Mouse (Mus musculus): ENCODE measurements around the gene Meaf6. TPM values are rescaled to one million over a fixed set of nuclear protein-coding genes. Genes with fewer than 3 reads are reported as not detected.

Gene Meaf6
- 10 to 100 TPM in 1 of 2 experiments, 1 to 10 TPM in 1; 8.3 to 13.0 TPM for total RNA-seq (2021)
- long read RNA-seq, experiment 1, full-length matches to known transcripts = 14 of 16 reads
- long read RNA-seq, experiment 1, partial matches to known transcripts = 1 of 16 reads
- long read RNA-seq, experiment 1, other reads (novel, unspliced or antisense) = 1 of 16 reads
- long read RNA-seq, experiment 2, full-length matches to known transcripts = 5 of 7 reads
- long read RNA-seq, experiment 2, partial matches to known transcripts = 0 of 7 reads
- long read RNA-seq, experiment 2, other reads (novel, unspliced or antisense) = 2 of 7 reads

DNA sequence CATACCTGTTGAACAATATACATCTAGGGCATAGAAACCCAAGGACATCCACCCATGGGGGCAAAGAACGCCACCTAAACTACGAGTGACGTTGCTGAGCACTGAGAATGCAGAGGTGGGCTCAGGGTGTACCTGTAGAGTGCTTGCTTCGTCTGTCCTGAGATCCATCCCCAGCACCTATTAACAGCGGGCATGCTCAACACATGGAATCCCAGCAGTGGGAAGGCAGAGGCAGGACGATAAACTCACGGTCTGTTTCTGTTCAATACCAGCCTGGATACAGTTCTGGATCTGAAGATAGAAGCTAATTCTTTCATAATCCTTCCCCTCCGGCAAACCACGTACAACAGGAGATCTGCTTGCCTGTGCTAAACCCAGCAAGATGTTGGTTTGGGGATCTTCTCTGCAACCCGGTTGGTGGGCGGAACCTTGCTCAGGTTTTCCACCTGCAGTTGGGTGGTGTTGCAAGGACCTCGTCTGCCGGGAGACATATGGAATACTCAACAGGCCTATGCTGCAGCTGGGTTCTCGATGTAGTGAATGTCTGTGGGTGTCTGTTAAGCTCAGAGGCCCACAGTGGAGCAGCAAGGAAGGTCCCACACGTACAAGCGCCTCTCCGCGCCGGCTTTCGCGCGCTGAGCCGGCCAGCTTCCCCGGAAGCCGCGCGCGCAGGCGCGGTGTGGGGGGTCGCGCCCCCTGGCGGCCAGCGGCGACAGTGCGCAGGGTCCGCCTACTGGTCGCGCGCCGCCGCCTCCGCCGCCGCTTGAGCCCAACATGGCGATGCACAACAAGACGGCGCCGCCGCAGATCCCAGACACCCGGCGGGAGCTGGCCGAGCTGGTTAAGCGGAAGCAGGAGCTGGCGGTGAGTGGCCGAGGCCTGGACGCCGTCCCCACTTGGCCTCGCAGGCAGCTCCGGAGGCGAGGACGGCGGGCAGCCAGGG lies at the start of gene Meaf6:
Gene Meaf6, plus strand, starts transcription at position 732 of the 943 bp plus-strand sequence.
- peak; percentile 95 for DNase-seq

DNA sequence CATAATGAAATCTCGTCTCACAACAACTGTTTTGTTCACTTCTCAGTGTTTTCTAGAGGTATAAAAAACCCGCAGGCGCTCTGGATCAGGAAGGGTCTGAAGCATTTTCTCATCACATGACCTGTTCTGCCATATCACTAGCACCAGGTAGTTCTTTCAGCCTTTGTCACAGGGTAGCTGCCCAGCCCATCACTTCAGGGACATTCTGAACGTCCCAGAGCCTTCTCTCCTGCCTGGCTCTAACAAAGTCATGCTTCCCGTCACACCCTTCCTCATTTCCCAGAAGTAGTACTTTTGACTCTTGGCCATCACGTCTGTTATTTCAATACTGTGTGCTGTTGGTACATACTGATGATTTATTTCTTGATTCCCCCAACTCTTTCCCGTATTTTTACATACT lies 40.5 kb upstream of the Meaf6 start:
- no peak for DNase-seq

GRCm38 (mm10) chr4:125055385-125055784 lies 29.5 kb upstream of the Meaf6 start:
- DNase-seq = no peak

GRCm38 (mm10) chr4:125056476-125056875 lies 28.5 kb upstream of the Meaf6 start:
- DNase-seq = no peak

GRCm38 (mm10) chr4:125057273-125057672 lies 27.7 kb upstream of the Meaf6 start:
- DNase-seq = no peak

- no peak for DNase-seq
Observed at GRCm38 (mm10) chr4:125058033-125058432, 26.9 kb upstream of the Meaf6 start.

- DNase-seq = peak; percentile 44
Observed at GRCm38 (mm10) chr4:125059025-125059424, 25.9 kb upstream of the Meaf6 start.

DNA sequence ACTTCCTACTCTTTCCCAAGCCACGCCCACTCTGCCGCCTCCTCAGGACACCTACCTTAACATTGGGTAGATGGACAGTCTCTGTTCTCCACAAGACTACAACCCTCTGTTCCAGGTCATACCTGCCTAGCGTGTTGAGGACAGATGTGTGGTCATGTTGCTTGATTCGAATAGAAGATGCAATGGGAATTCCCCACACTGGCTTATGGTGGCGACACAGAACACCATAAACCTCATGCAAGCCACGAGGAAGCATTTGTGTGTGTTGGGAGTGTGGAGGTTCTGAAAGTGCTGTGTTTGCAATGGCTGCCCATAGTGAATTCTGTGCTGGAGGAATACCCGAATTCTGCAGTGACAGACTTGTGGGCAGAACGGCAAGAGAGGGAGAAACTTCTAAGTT lies 21.1 kb upstream of the Meaf6 start:
- no peak for DNase-seq

- peak; percentile 45 for DNase-seq
Observed at GRCm38 (mm10) chr4:125065517-125066307, 19.2 kb upstream of the Meaf6 start, which contains the start of gene Dnali1. Dnali1 (minus strand) TSS chr4:125065703.

- peak; percentile 89 for DNase-seq
Observed at GRCm38 (mm10) chr4:125066490-125067370, 18.2 kb upstream of the Meaf6 start, which contains the start of gene Snip1. Snip1 (plus strand) TSS chr4:125066672.

DNA sequence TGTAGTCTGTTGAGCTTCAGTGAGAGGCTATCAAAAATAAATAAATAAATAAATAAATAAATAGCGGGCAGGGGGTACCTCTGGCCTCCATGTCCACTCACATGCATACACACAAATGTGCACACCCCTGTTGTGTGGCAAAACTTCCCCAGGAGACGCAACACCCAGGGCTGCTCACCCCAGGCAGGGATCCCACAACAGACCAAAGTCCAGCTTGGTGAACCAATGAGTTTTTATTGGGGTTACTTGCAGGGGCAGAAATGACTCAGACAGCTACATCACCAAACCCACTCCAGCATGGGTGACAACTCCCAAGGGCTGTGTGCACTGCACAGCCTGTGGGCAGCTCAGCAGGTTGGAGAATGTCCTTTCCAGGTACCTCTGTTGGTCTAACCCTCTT lies 7.2 kb upstream of the Meaf6 start:
- no peak for DNase-seq

GRCm38 (mm10) chr4:125078698-125079097 lies 6.2 kb upstream of the Meaf6 start:
- no peak for DNase-seq

DNA sequence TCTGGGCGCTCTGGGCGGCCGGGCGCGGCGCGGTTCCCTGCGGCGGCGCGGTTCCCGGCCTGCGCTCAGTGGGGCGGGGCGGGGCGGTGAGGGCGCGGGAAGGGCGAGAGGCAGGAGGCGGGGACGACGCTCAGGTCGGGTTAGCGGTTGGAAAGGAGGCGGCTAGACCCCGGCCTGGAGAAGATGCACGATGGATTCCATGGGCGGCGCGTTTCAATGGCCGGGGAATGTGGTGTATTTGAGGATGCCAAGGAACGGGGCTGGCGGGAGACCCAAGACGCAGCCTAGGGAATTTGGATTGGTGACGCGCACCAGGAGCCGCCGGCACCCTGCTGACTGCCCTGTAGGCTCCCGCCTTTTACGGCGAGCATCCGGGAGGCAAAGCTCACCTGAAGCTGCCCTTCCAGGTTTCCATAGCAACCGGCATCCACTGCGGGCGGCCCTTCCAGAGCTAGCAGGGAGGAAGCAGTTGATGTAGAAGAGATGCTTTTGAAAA lies 460 bp downstream of the Meaf6 start:
- DNase-seq = peak; percentile 79

DNA sequence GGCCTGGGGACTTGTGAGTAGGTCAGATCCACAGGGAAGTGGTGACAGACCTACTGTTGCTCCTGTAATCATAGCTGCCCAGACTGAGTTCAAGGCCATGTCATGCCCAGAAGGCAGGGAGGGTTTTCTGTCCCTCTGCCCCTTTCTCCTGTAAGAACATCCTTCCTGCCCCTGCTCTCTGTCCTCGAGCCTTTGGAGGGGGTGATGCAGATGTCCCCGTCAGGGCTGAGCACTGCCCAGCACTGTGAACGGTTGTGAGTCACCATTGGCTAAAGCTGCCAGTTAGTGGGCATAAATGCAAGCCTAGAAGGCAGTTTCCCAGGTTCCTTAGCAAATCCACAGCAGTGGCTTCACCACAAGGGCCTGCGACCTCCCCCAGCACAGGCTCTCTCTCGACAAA lies 8.1 kb downstream of the Meaf6 start:
- no peak for DNase-seq

GRCm38 (mm10) chr4:125096066-125096465 lies 11.1 kb downstream of the Meaf6 start:
- no peak for DNase-seq

DNA sequence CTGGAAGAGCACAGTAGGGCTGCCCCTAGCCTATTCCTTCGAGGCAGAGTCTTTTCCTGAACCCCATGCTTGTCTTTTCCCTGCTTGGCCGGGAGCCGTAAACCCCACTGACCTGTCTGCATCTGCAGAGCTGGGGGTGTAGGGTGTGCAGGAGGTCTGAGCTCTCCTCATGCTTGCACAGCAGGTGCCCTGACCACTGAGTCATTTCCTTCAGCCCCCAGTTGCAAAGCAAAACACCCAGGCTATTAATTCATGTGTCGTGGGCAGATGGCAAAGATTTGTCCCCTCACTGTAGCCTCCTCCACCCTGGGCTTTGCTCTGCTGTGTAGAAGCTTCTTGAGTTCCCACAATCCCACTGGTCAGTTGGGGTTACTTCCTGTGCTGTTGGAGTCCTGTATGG lies 12.5 kb downstream of the Meaf6 start:
- no peak for DNase-seq

- DNase-seq = peak; percentile 89
Observed at GRCm38 (mm10) chr4:125099458-125099857, 14.5 kb downstream of the Meaf6 start.

GRCm38 (mm10) chr4:125101334-125101733 lies 16.4 kb downstream of the Meaf6 start:
- no peak for DNase-seq

DNA sequence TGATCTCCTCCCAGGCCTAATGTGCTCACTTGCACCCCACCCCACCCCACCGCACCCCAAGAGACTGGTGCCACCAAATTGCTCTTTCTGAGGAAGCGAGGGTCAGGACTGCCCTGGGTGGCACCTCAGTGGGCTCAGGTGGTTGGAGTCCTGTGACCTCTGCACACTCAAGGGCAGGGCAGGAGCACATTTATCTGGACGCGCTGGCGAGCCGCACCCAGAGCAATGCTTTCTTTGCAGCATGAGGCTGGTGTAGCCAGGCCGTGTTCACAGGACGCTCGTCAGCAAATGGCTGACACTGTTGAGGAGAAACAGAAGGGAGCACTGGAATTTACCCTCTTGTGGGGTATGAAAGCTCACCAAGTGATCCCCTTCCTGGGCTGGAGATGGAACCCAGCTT lies 20.4 kb downstream of the Meaf6 start:
- no peak for DNase-seq

GRCm38 (mm10) chr4:125114638-125115037 lies 29.7 kb downstream of the Meaf6 start:
- DNase-seq = peak; percentile 87

DNA sequence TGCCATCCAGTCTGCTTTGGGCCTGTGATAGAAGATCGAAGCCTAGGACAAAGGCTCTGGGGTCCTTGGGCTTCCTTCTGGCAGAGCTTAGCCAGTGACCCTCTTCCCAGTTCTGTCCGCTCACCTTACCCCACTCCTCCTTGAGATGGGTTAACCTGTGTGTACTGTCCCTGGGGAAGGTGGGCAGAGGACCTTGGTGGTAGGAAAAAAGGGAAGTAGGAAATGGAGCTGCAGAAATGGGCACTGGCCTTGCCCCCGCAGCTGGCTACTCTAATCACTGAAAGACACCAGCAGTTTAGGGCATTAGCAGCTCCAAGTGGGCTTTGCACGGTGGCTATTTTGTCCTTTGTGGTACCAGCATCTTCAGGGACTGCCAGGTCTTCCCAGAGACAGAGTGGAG lies 30.1 kb downstream of the Meaf6 start:
- DNase-seq = no peak
